Mouse (Mus musculus): ENCODE measurements around the gene Cdk15.

The Cdk15 gene

DNA sequence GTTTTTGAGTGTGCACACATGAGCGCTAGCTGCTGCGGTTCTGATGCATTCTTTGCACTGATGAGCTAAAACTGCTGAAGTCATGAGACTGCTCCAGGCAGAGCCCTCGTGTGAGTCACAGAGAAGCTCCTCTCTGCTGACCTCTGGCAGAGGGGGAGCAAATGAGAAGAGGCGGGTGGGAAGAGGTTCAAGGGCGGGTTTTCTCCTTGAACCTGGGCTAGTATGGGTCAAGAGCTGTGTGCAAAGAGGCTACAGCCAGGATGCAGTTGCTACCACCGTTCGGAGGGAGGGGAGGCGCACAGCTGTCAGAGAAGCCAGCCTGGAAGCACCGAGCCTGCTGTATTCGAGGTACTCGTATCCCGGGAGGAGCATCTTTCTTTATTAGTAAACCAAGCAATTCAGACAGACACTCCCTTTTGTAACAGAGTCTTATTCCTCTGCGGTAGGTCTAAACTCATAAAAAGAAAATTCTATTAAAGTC, at the start of gene Cdk15:
TSS of gene Cdk15 (plus strand) at position 156 of the 481 bp plus-strand sequence.
- DNase-seq (ENCODE audit: low spot score) = no peak

DNA sequence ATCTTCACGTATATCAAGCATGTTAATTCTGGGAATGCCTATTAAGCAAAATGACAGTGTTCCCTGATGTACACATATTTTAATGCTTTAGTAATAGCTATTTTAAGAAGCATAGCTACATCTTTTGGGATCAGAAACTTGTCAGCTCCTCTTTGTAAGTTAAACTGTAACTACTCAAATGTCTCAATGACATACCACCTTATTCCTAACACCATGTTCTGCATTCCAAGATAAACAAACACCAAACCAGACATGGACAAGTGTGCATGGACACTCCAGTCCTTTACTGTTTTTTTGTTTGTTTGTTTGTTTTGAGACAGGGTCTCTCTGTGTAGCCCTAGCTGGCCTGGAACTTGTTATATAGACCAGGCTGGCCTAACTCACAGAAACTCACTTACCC, 48.4 kb upstream of the Cdk15 start:
- no peak for DNase-seq (ENCODE audit: low spot score)

DNA sequence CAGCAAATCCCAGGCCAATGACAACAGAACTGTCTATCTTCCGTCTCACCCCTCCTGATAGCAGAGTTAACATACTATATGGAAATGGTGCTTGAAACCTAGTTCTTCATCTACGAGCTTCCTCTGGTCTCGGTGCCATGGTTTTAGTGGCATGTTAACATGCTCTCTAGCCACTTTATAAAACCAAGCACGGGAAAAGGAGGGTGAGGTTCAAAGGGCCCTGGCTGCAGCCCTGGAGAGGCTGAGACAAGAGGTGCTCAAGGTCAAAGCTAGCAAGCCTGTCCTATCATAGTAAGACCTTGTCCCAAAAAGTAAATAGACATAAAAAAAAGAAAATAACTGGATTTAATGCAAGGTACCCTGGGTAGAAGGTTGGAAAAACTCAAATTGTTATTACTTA, 45.1 kb upstream of the Cdk15 start:
- DNase-seq (ENCODE audit: low spot score) = no peak

DNA sequence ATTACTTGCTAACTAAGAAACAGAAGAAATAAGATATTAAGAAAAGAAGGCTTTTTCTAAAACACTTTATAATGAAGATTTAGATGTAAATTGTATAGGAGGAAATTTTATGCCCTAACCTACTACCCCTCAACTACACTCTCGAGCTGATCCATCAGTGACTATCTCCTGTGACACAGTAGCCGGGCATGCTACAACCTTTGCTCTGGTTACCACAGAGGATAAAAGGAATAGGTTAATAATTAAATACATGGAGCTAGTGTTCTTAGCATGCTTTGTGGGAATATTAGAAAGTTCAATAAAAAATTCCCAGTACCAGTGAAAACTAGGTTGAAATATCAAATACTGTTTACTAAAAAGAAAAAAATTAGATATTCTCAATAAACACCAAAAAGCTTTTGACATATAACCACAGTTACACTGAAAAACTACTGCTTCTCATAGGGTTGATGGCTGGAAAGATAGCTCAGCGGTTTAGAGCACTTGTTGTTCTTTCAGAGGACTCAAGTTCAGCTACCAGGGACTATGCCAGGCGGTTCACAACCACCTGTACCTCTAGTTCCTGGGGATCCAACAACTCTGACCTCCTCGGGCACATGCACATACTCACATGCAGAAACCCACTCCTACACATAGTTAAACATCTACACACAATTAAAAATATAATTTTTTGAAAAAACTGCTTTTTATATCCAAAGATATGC, 44.5 kb upstream of the Cdk15 start:
- no peak for DNase-seq (ENCODE audit: low spot score)

GRCm38 (mm10) chr1:59212951-59213350, 43.8 kb upstream of the Cdk15 start:
- DNase-seq (ENCODE audit: low spot score) = no peak

- DNase-seq (ENCODE audit: low spot score) = no peak
These were observed 41.3 kb upstream of the Cdk15 start for GRCm38 (mm10) chr1:59215446-59215845.

DNA sequence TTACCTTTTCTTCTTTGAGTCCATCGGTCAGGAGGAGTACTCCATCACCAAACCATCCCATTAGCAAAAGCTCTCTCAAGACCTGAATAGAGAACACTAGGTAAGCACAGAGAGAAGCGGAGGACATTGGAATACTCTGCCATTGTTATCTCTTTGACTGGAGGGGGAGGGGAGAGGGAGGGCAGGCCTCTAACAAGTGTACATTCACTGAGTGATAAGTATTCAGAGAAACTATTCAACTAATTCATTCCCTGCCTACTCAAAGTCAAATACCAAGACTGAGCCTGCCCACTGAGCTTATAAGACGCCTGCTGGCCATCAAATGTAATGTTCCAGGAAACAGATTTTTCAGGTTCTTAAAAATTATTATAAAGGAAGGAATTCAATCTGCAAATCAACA, 36.3 kb upstream of the Cdk15 start:
- DNase-seq (ENCODE audit: low spot score) = no peak

DNA sequence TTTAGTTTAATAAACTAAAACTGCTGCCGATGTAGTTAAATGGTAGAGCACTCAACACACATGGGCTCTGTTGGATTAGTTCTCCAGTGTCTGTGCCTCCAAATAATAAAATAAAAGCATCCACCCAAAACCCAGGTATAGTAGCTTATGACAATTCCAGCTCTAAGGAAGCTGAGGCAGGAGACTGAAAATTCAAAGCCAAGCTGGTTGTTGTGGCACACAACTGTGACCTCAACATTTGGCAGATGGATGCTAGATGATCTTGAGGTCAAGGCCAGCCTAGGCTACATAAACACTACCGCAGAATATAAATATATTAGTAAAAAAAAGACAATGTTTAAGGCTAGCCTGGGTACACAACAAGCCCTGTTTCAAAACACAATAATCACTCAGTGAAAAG, 35.1 kb upstream of the Cdk15 start:
- DNase-seq (ENCODE audit: low spot score) = no peak

DNA sequence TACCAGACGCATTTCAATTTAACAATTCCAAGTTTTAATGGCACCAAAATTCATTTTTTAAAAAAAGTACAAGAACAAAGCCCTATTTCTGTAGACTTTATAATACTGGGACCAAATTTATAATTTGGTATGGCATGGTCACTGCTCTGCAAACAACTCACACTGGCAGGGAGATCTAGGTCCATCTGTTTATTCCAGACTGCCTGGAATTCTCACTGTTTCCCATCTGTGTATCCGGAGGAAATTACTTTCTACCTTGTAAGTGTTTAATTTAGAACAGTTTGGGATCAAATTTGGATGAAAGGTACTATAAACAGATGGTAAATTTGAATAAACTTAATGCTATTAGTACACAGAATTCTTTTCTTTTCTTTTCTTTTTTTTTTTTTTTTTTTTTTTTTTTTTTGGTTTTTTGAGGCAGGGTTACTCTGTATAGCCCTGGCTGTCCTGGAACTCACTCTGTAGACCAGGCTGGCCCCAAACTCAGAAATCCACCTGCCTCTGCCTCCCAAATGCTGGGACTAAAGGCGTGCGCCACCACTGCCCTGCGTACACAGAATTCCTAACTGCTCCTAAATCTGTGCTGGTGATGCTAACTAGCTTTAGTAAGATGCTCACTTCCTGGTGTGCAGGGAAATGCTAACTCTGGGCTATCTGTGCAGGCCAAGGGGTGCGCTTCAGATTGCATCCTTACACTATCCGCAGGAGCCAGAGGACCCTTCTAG, 34.4 kb upstream of the Cdk15 start:
- DNase-seq (ENCODE audit: low spot score) = no peak

- DNase-seq (ENCODE audit: low spot score) = no peak
These were observed 28.2 kb upstream of the Cdk15 start for GRCm38 (mm10) chr1:59228552-59228951.

- DNase-seq (ENCODE audit: low spot score) = no peak
These were observed 27.5 kb upstream of the Cdk15 start for GRCm38 (mm10) chr1:59229187-59229586.

GRCm38 (mm10) chr1:59236856-59237441, 19.8 kb upstream of the Cdk15 start, which contains the start of gene Als2:
TSS of gene Als2 (minus strand) at chr1:59237231.
- peak; percentile 98 for DNase-seq (ENCODE audit: low spot score)

- DNase-seq (ENCODE audit: low spot score) = peak; percentile 74
These were observed 19.0 kb upstream of the Cdk15 start for GRCm38 (mm10) chr1:59237614-59238211.

- DNase-seq (ENCODE audit: low spot score) = no peak
These were observed 12.9 kb upstream of the Cdk15 start for GRCm38 (mm10) chr1:59243770-59244169.

DNA sequence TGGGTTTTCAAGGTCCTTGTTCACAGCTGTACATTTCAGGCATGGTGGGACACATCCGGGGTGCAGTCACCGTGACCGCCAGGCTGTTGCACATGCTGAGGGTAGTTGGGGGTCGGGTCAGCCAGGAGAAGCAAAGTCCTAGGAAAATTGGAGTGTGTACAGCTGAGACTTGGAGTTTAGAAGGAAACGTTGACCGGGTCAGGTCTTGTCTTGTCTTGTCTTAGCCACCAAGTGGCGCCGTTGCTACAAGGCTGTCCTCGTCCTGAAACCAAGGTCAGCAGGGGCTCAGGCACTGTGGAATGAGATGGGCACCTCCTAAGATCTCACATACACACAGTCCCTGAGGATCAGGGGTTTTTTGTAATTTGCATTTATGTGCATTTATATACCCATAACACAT, 9.1 kb upstream of the Cdk15 start:
- DNase-seq (ENCODE audit: low spot score) = no peak

DNA sequence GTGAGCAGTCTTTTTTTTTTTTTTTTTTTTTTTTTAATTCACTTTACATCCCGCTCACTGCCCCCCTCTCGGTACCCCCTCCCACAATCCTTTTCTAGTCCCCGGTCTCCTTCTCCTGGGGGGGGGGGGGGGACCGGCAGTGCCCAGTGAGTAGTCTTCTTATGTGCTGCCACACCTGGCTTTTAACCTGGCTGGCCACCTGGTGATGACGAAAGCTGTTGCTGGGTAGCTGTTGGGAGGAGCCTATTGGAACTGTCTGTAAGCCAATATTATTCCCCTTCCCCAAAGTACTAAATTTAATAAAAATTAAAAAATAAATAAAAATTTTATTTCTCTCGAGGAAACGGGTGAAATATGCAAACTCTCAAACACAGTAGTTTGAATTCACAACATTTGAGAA, 3.9 kb upstream of the Cdk15 start:
- no peak for DNase-seq (ENCODE audit: low spot score)

DNA sequence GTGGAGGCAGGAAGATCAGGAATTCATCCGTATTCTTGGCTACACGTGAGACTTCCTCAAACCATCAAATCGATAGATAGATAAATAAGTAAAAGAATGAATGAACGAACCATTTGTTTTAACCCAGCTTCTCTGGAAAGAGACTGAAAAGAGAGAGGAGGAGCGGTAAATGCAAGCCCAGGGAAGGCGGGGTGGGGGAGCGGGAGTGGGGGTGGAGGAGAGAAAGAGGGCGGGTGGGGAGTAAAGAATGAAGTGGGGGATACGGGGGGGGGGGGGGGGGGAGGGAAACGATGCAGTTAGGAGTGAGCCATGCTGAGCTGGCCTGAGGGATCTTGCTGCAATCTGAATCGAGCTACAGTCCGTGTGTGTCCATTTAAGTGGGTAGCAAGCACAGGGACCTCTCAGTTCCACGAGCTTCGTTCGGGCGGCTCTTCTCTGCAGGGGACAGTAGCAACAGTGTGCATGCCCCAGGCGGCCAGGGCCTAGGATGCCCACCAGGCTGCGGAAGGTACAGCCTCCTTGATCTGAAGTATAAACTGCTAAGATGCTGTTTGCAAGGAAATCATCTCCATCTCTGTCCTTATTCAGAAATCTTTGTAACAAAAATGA, 3.3 kb upstream of the Cdk15 start:
- DNase-seq (ENCODE audit: low spot score) = no peak

DNA sequence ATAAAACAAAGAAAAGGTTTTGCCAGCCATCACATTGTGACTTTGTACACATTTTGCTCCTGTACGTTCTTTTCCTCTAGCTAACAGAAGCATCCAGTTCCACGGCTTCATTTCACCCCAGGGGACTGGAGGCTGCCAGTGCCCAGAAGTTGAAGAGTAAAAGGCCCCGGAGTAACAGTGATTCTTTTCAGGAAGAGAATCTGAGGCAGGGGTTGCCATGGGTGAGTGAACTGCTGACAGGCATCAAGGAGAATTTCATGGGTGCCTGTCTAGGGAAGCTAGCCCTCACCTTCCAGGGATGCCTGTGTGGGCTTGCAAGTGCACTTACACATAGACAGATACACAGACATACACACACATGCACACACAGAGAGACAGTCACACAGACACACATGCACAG, 1.0 kb downstream of the Cdk15 start:
- DNase-seq (ENCODE audit: low spot score) = no peak

- no peak for DNase-seq (ENCODE audit: low spot score)
These were observed 12.2 kb downstream of the Cdk15 start for GRCm38 (mm10) chr1:59268931-59269330.

DNA sequence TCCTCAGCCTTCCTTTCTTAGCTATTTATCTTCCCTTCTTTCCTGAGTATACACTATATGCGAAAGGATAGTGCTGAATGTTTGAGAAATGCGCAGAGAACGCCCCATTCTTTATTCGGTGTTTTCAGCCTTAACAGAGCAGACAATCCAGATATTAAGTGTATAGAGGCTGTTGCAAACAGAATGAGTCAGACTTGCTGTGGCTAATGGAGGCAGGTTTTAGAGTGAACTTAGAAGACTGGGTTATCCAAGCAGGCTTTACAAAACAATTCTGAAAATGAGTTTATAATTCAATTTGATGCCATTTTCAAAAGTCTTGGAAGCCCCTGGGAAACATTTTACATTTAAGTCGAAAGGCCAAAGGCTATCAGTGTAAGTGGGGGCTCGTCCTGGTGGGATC, 12.8 kb downstream of the Cdk15 start:
- no peak for DNase-seq (ENCODE audit: low spot score)

GRCm38 (mm10) chr1:59269951-59270689, 13.4 kb downstream of the Cdk15 start:
- DNase-seq (ENCODE audit: low spot score) = no peak

DNA sequence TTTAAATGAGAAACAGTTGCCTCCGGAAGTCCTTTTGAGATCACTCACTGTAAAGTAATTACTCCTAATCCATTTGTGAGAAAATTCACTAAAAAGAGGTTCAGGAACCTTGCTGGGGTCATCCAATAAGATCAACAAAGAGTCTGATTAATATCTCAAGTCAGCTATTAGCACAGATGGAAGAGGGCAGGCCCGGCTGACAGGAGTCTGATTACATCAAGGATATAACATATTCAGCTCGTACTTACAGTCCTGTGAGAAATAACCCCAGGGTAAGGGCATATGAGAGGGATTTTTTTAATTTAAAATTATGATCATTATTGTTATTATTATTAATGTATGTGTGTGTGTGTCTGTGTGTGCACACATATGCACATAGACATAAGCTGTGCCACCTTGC, 15.5 kb downstream of the Cdk15 start:
- DNase-seq (ENCODE audit: low spot score) = no peak
